Mouse (Mus musculus) CD4-positive, CD25-positive, alpha-beta regulatory T cell, adult 2 months (primary cell): ENCODE data around the gene Mto1.
"Not testable (repeated sequence)": the region's sequence is repeated elsewhere in the genome, so short reads cannot be mapped to it uniquely, and the experiment has no call there.

Experiments
- DNase-seq: peaks from one replicate; pipeline ENCODE4 v3.0.0-alpha.2; 2012; ENCODE audit warnings: low read depth, low spot score

Gene Mto1

GRCm38 (mm10) chr9:78506002-78506721, 58.2 kb downstream of the Mto1 start:
- no peak for DNase-seq

GRCm38 (mm10) chr9:78506722-78507077, 58.7 kb downstream of the Mto1 start:
- DNase-seq = no peak

GRCm38 (mm10) chr9:78508106-78508786, 60.2 kb downstream of the Mto1 start:
- no peak for DNase-seq

GRCm38 (mm10) chr9:78511705-78512104, 63.7 kb downstream of the Mto1 start:
- DNase-seq = no peak

- DNase-seq = no peak
Measured at GRCm38 (mm10) chr9:78513776-78514500, 65.9 kb downstream of the Mto1 start.

GRCm38 (mm10) chr9:78514681-78515080, 66.7 kb downstream of the Mto1 start:
- DNase-seq = no peak

- no peak for DNase-seq
Measured at GRCm38 (mm10) chr9:78516125-78516524, 68.1 kb downstream of the Mto1 start.

GRCm38 (mm10) chr9:78517237-78517636, 69.2 kb downstream of the Mto1 start:
- not testable (repeated sequence) for DNase-seq

GRCm38 (mm10) chr9:78520127-78520779, 72.2 kb downstream of the Mto1 start:
- DNase-seq = no peak

GRCm38 (mm10) chr9:78520780-78521601, 73.0 kb downstream of the Mto1 start:
- peak; percentile 34 for DNase-seq

- peak; percentile 81 for DNase-seq
Measured at GRCm38 (mm10) chr9:78521689-78522088, 73.7 kb downstream of the Mto1 start.
